Mouse (Mus musculus) hematopoietic stem cell, adult 5-6 weeks (primary cell): ENCODE results near the gene Lrba. TPM values are rescaled to one million over a fixed set of nuclear protein-coding genes. Genes with fewer than 3 reads are reported as not detected.

Experiments
- ATAC-seq, 2 experiments: fragments of 125-278 bp in 1 of 2; replicated peaks in 1 of 2; 2 replicates each; pipeline ENCODE4 v1.8.0; 2016 to 2017; ENCODE audit warnings: inconsistent platforms in 2 of 2, mild to moderate bottlenecking in 2 of 2, moderate number of reproducible peaks in 2 of 2, low read depth in 1 of 2, moderate TSS enrichment in 1 of 2; ENCODE audit not compliant: low FRiP score in 2 of 2, poor library complexity in 2 of 2, severe bottlenecking in 2 of 2, insufficient read depth in 1 of 2, low TSS enrichment in 1 of 2
- total RNA-seq: library from RNA; stranded (forward); fragments of 172-1452, 232-1000 nt; gene quantifications from 2 replicates; pipeline ENCODE4 v1.2.3, GENCODE M21; 2017

The Lrba gene
- total RNA-seq, 1 experiment from 2014 or later, result 51.5 TPM

- no peak for ATAC-seq
Observed at GRCm38 (mm10) chr3:86247193-86247592, 22.7 kb downstream of the Lrba start.

GRCm38 (mm10) chr3:86251212-86251611 lies 26.7 kb downstream of the Lrba start:
- ATAC-seq, result no peak

GRCm38 (mm10) chr3:86252588-86252987 lies 28.1 kb downstream of the Lrba start:
- no peak for ATAC-seq

GRCm38 (mm10) chr3:86253071-86253470 lies 28.6 kb downstream of the Lrba start:
- no peak for ATAC-seq

- ATAC-seq, result no peak
Observed at GRCm38 (mm10) chr3:86253791-86254190, 29.3 kb downstream of the Lrba start.

- ATAC-seq, result peak; percentile 72 to 73
Observed at GRCm38 (mm10) chr3:86268074-86268702, 43.7 kb downstream of the Lrba start.

- no peak for ATAC-seq
Observed at GRCm38 (mm10) chr3:86275651-86276050, 51.2 kb downstream of the Lrba start.

GRCm38 (mm10) chr3:86291326-86291725 lies 66.8 kb downstream of the Lrba start:
- no peak for ATAC-seq

- no peak for ATAC-seq
Observed at GRCm38 (mm10) chr3:86294866-86295265, 70.4 kb downstream of the Lrba start.

GRCm38 (mm10) chr3:86296214-86296613 lies 71.7 kb downstream of the Lrba start:
- no peak for ATAC-seq

GRCm38 (mm10) chr3:86308833-86309232 lies 84.4 kb downstream of the Lrba start:
- peak; percentile 45 to 46; a peak in 3 of 4 replicates for ATAC-seq

- no peak for ATAC-seq
Observed at GRCm38 (mm10) chr3:86310216-86310615, 85.7 kb downstream of the Lrba start.

GRCm38 (mm10) chr3:86311406-86311805 lies 86.9 kb downstream of the Lrba start:
- no peak for ATAC-seq

- ATAC-seq, result peak in 1 of 2 experiments; percentile 32; a peak in 1 of 4 replicates
Observed at GRCm38 (mm10) chr3:86317636-86318035, 93.2 kb downstream of the Lrba start.

- no peak for ATAC-seq
Observed at GRCm38 (mm10) chr3:86328531-86328930, 104.1 kb downstream of the Lrba start.

- no peak for ATAC-seq
Observed at GRCm38 (mm10) chr3:86343261-86343660, 118.8 kb downstream of the Lrba start.

GRCm38 (mm10) chr3:86362486-86362885 lies 138.0 kb downstream of the Lrba start:
- no peak for ATAC-seq

GRCm38 (mm10) chr3:86371466-86371865 lies 147.0 kb downstream of the Lrba start:
- ATAC-seq, result no peak

GRCm38 (mm10) chr3:86375276-86375675 lies 150.8 kb downstream of the Lrba start:
- no peak for ATAC-seq
